Mouse (Mus musculus) embryonic facial prominence, embryonic 13.5 days (tissue): Measurements from ENCODE around the gene Olfr1256. TPM values are rescaled to one million over a fixed set of nuclear protein-coding genes. Genes with fewer than 3 reads are reported as not detected.

Experiments
- ATAC-seq: fragments of 200-750 bp; cut with Nextera tagmentation; 2 replicates; pipeline ENCODE4 v1.8.0; 2017; ENCODE audit warnings: low read depth; ENCODE audit not compliant: insufficient number of reproducible peaks, insufficient read depth, low FRiP score, low TSS enrichment
- H3K27ac ChIP-seq: fragments of 300-500 bp; sonication (generic); 2 replicates; pipeline ENCODE4 v1.5.1; 2015; ENCODE audit warnings: moderate library complexity, mild to moderate bottlenecking, inconsistent platforms
- H3K27me3 ChIP-seq: fragments of 300-500 bp; sonication (generic); 2 replicates; pipeline ENCODE4 v1.6.1; 2015; ENCODE audit warnings: mild to moderate bottlenecking, inconsistent platforms
- H3K36me3 ChIP-seq: fragments of 300-500 bp; sonication (generic); 2 replicates; pipeline ENCODE4 v1.6.1; 2015; ENCODE audit warnings: mild to moderate bottlenecking, inconsistent platforms
- H3K4me1 ChIP-seq: fragments of 300-500 bp; sonication (generic); 2 replicates; pipeline ENCODE4 v1.6.1; 2015; ENCODE audit warnings: inconsistent platforms
- H3K4me2 ChIP-seq: fragments of 300-500 bp; sonication (generic); 2 replicates; pipeline ENCODE4 v1.6.1; 2015; ENCODE audit warnings: moderate library complexity, mild to moderate bottlenecking, inconsistent platforms
- H3K4me3 ChIP-seq: fragments of 300-500 bp; sonication (generic); 2 replicates; pipeline ENCODE4 v1.5.1; 2015; ENCODE audit warnings: mild to moderate bottlenecking, inconsistent platforms
- H3K9ac ChIP-seq: fragments of 300-500 bp; sonication (generic); 2 replicates; pipeline ENCODE4 v1.6.1; 2015; ENCODE audit warnings: mild to moderate bottlenecking, inconsistent platforms
- H3K9me3 ChIP-seq: fragments of 300-500 bp; sonication (generic); 2 replicates; pipeline ENCODE4 v1.6.1; 2016; ENCODE audit warnings: inconsistent platforms
- WGBS: fragments of 180-500 bp; shearing (Covaris S2); methylation state at CpG from one replicate; pipeline ENCODE4 v1.1.7; 2015; ENCODE audit warnings: mixed read lengths; 5-methylcytosine and 5-hydroxymethylcytosine counted together
- polyA plus RNA-seq: library from polyadenylated mRNA; unstranded; fragments of >200 nt; fragmentation: Nextera tagmentation; extraction: Ambion mirVana; gene quantifications from 2 replicates; pipeline ENCODE4 v1.2.1, GENCODE M21; 2015

Olfr1256 gene
- not detected in 2 replicates for polyA plus RNA-seq

GRCm38 (mm10) chr2:89841455-89841854, at the start of gene Olfr1256:
Gene Olfr1256, minus strand, starts transcription at chr2:89841555.
- no peak within 1 kb of the TSS for H3K4me3 ChIP-seq
- no peak within 1 kb of the TSS for H3K4me2 ChIP-seq
- 55% methylated on average over 2 of the region's 2 CpGs for WGBS
- no peaks in the 10 kb centered on the region for H3K4me1 ChIP-seq
- H3K27me3 ChIP-seq, result no peaks in the 10 kb centered on the region
- no peak within 1 kb of the TSS for H3K27ac ChIP-seq
- no peak within 1 kb of the TSS for H3K9ac ChIP-seq
- ATAC-seq, result no peak
- H3K9me3 ChIP-seq, result no peaks in the 10 kb centered on the region
- no peaks in the 10 kb centered on the region for H3K36me3 ChIP-seq

DNA sequence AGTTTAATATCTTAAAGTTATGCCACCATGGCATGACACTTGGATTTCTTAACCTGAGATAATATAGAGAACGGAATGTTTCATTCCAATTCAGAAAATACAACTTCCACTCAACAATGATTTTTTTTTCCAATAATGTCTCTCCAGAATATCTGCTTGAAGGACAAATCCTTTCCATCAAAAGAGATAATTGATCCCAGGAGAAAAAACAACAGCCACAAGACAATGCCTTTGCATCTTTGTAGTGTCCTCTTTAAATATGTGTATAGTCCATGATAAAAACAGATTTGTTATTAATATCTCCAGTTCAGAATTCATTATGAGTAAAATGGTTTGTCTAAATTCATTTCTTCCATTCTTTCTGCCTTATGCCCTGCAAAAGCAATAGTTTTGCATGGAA, 36.8 kb upstream of the Olfr1256 start, which contains the start of gene Olfr1257:
Gene Olfr1257 (plus strand): TSS at position 301 of the 400 bp plus-strand sequence.
- Histone ChIP-seq H3K4me1 (no peaks in the 10 kb centered on the region), H3K4me3 (no peak within 1 kb of the TSS), H3K9me3 (no peaks in the 10 kb centered on the region), H3K9ac (no peak within 1 kb of the TSS), H3K27me3 (no peaks in the 10 kb centered on the region), H3K4me2 (no peak within 1 kb of the TSS), H3K27ac (no peak within 1 kb of the TSS), H3K36me3 (no peaks in the 10 kb centered on the region)
- no peak for ATAC-seq
- 93% methylated on average over 1 of the region's 1 CpGs for WGBS

GRCm38 (mm10) chr2:89849230-89849629, 7.9 kb upstream of the Olfr1256 start:
- Histone ChIP-seq H3K4me1 (no peaks in the 10 kb centered on the region), H3K4me2 (no peak overlapping the region), H3K9ac (no peak overlapping the region), H3K27ac (no peak overlapping the region), H3K4me3 (no peak overlapping the region), H3K36me3 (no peaks in the 10 kb centered on the region), H3K9me3 (no peaks in the 10 kb centered on the region), H3K27me3 (no peaks in the 10 kb centered on the region)
- no peak for ATAC-seq
- WGBS, result 88% methylated on average over 1 of the region's 1 CpGs

- H3K36me3 ChIP-seq, result no peaks in the 10 kb centered on the region
These were observed 6.8 kb upstream of the Olfr1256 start, which contains the start of gene Olfr48 for GRCm38 (mm10) chr2:89848105-89848504. Gene Olfr48, minus strand, starts transcription at chr2:89848205.

GRCm38 (mm10) chr2:89820216-89820615, 21.1 kb downstream of the Olfr1256 start:
- Histone ChIP-seq H3K9ac (no peak overlapping the region), H3K27ac (no peak overlapping the region), H3K27me3 (no peaks in the 10 kb centered on the region), H3K9me3 (no peaks in the 10 kb centered on the region), H3K4me2 (no peak overlapping the region), H3K4me1 (no peaks in the 10 kb centered on the region), H3K36me3 (no peaks in the 10 kb centered on the region), H3K4me3 (no peak overlapping the region)
- 92% methylated on average over 1 of the region's 1 CpGs for WGBS
- no peak for ATAC-seq

More at GRCm38 (mm10) chr2:89848105-89848504, 6.8 kb upstream of the Olfr1256 start, which contains the start of gene Olfr48:
- no peak for ATAC-seq
- Histone ChIP-seq H3K27me3 (no peaks in the 10 kb centered on the region), H3K4me3 (no peak within 1 kb of the TSS), H3K4me2 (no peak within 1 kb of the TSS), H3K9me3 (no peaks in the 10 kb centered on the region), H3K27ac (no peak within 1 kb of the TSS), H3K4me1 (no peaks in the 10 kb centered on the region), H3K9ac (no peak within 1 kb of the TSS)
- 76% methylated on average over 5 of the region's 5 CpGs for WGBS

GRCm38 (mm10) chr2:89811751-89812150, 29.6 kb downstream of the Olfr1256 start, which contains the start of gene Olfr1255:
Gene Olfr1255, plus strand, starts transcription at chr2:89812051.
- H3K27me3 ChIP-seq, result no peaks in the 10 kb centered on the region
- H3K4me1 ChIP-seq, result no peaks in the 10 kb centered on the region
- H3K4me3 ChIP-seq, result no peak within 1 kb of the TSS
- no peaks in the 10 kb centered on the region for H3K36me3 ChIP-seq
- ATAC-seq, result no peak
- no peak within 1 kb of the TSS for H3K4me2 ChIP-seq
- H3K9me3 ChIP-seq, result no peaks in the 10 kb centered on the region
- no peak within 1 kb of the TSS for H3K27ac ChIP-seq
- no peak within 1 kb of the TSS for H3K9ac ChIP-seq
- WGBS, result 81% methylated on average over 3 of the region's 3 CpGs

DNA sequence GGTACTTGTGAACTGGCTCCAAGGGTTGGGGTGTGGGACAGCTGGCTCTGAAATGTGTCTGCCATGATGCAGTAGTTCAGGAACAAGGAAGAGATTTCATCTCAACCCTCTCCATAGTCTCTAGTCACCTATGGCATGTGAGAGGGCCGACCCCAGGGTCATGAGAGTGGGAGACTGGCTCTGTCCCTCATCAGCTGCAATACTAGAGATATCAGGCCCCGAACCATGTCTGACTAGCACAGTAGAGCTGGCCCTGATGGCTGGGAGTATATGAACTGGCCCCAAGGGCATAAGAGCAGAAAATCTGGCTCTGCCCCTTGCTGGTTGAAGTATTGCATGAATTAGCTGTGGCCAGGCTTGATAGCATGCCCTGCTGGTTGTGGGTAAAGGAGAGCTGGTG, 30.6 kb downstream of the Olfr1256 start:
- Histone ChIP-seq H3K36me3 (no peaks in the 10 kb centered on the region), H3K4me1 (no peaks in the 10 kb centered on the region), H3K9me3 (no peaks in the 10 kb centered on the region), H3K9ac (no peak overlapping the region), H3K27me3 (no peaks in the 10 kb centered on the region), H3K4me3 (no peak overlapping the region), H3K4me2 (no peak overlapping the region), H3K27ac (no peak overlapping the region)
- no peak for ATAC-seq
- WGBS, result 70% methylated on average over 2 of the region's 2 CpGs

DNA sequence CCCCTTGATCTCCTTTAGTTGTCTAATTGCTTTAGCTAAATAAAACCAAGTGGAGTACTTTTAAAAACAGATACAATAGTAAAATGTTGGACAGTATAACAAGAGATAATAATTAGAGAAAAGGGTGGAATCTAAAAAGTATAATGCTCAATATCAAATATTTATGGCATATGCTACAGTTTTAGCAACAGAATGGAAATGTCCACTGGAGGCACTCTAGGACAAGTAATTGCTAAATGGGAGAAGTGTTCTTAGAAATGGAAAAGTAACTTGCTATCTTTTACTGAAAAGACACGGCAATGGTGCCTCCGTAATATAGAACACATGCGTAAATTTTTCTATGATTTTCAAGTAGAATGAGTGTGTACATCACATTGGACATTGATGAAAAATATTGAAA, 41.8 kb downstream of the Olfr1256 start:
- Histone ChIP-seq H3K36me3 (no peaks in the 10 kb centered on the region), H3K4me1 (no peaks in the 10 kb centered on the region), H3K27me3 (no peaks in the 10 kb centered on the region), H3K4me2 (no peak overlapping the region), H3K9ac (no peak overlapping the region), H3K4me3 (no peak overlapping the region), H3K9me3 (no peaks in the 10 kb centered on the region), H3K27ac (no peak overlapping the region)
- no peak for ATAC-seq
- 91% methylated on average over 3 of the region's 3 CpGs for WGBS

DNA sequence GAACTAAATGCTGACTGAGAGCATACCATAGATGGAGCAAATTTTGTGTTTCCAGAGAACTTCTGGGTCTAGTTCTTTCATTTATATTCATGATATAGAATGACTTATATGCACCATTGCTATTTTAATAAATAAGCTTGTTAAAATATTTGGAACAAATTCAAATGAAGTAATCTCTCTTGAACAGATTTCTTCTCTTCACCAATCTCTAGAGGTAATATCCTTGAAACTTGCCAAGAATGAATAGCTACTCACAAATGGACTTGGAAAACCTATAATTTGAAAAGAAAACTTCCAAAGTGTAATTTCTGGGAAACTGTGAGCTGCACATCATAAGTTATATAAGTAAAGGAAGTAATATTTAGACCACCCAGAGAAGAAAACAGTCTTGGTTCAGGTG, 47.8 kb downstream of the Olfr1256 start, which contains the start of gene Olfr1254:
Gene Olfr1254 (minus strand): TSS at position 101 of the 400 bp plus-strand sequence.
- Histone ChIP-seq H3K9me3 (no peaks in the 10 kb centered on the region), H3K4me1 (no peaks in the 10 kb centered on the region), H3K4me2 (no peak within 1 kb of the TSS), H3K27ac (no peak within 1 kb of the TSS), H3K27me3 (no peaks in the 10 kb centered on the region), H3K36me3 (no peaks in the 10 kb centered on the region), H3K9ac (no peak within 1 kb of the TSS), H3K4me3 (no peak within 1 kb of the TSS)
- no peak for ATAC-seq

Other genes with a start within 250 kb of the Olfr1256 start
- gene Olfr1246, start 248.4 kb downstream of the Olfr1256 start, polyA plus RNA-seq, result not detected in 2 replicates
- gene Olfr1247, start 227.4 kb downstream of the Olfr1256 start, polyA plus RNA-seq, result not detected in 2 replicates
- not detected in 2 replicates for gene Olfr1248, start 223.3 kb downstream of the Olfr1256 start, polyA plus RNA-seq
- gene Olfr1249, start 206.6 kb downstream of the Olfr1256 start, polyA plus RNA-seq, result not detected in 2 replicates
- not detected in 2 replicates for gene Olfr1250, start 180.1 kb downstream of the Olfr1256 start, polyA plus RNA-seq
- not detected in 2 replicates for gene Olfr1251, start 169.6 kb downstream of the Olfr1256 start, polyA plus RNA-seq
- gene Olfr1252, start 116.5 kb downstream of the Olfr1256 start, polyA plus RNA-seq, result not detected in 2 replicates
- gene Olfr1253, start 84.5 kb downstream of the Olfr1256 start, polyA plus RNA-seq, result not detected in 2 replicates
- not detected in 2 replicates for gene Olfr1254, start 47.9 kb downstream of the Olfr1256 start, polyA plus RNA-seq
- not detected in 2 replicates for gene Olfr1255, start 29.5 kb downstream of the Olfr1256 start, polyA plus RNA-seq
- gene Olfr48, start 6.7 kb upstream of the Olfr1256 start, polyA plus RNA-seq, result not detected in 2 replicates
- not detected in 2 replicates for gene Olfr1257, start 36.9 kb upstream of the Olfr1256 start, polyA plus RNA-seq
- gene Olfr1258, start 85.8 kb upstream of the Olfr1256 start, polyA plus RNA-seq, result 0.19 TPM in 1 of 2 replicates, not detected in the other
- gene Olfr1259, start 107.1 kb upstream of the Olfr1256 start, polyA plus RNA-seq, result not detected in 2 replicates
- gene Olfr1260, start 132.8 kb upstream of the Olfr1256 start, polyA plus RNA-seq, result not detected in 2 replicates
- not detected in 2 replicates for gene Olfr1261, start 149.7 kb upstream of the Olfr1256 start, polyA plus RNA-seq
- not detected in 2 replicates for gene Olfr1262, start 158.6 kb upstream of the Olfr1256 start, polyA plus RNA-seq
- gene Olfr1263, start 170.6 kb upstream of the Olfr1256 start, polyA plus RNA-seq, result not detected in 2 replicates
- 0.15 TPM in 1 of 2 replicates, not detected in the other for gene Olfr1264, start 184.0 kb upstream of the Olfr1256 start, polyA plus RNA-seq
- not detected in 2 replicates for gene Olfr1265, start 193.8 kb upstream of the Olfr1256 start, polyA plus RNA-seq
- gene Olfr140, start 222.0 kb upstream of the Olfr1256 start, polyA plus RNA-seq, result not detected in 2 replicates